Mouse (Mus musculus) brain, embryonic 18.5 days (tissue): Measurements from ENCODE around the gene M6pr.

Source experiments
- DNase-seq: peaks from one replicate; pipeline ENCODE4 v3.0.0-alpha.2; 2012; ENCODE audit warnings: low read depth, low spot score

Gene M6pr

GRCm38 (mm10) chr6:122298223-122298609 lies 10.3 kb upstream of the M6pr start:
- DNase-seq: no peak

DNA sequence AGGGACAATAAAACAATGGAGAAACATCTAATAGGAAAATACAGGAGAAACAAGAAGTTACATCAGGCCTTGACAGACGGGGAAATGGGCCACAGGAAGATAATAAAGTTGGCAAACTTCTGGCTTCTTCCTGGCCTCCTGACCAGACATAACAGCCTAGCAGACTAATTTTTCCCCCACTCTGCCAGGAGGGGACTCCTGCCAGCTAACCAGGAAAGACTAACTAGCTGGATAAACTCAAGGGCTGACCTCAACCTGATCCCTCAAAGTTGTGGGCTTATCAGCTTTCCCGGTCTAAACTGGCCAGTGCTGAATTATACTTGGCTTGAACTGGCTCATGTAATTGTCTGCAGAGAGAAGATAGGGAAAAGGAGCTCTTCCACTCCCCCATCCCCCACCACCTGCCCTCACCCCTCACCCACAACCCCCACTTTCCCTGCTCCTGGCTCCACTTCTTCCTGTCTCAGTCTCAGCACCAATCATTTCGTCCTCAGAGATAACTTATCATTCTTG lies 8.8 kb upstream of the M6pr start:
- DNase-seq: no peak

GRCm38 (mm10) chr6:122302121-122302520 lies 6.4 kb upstream of the M6pr start:
- DNase-seq: no peak

- no peak for DNase-seq
Measured at GRCm38 (mm10) chr6:122302661-122303060, 5.9 kb upstream of the M6pr start.

GRCm38 (mm10) chr6:122303526-122303925 lies 5.0 kb upstream of the M6pr start:
- DNase-seq: no peak

DNA sequence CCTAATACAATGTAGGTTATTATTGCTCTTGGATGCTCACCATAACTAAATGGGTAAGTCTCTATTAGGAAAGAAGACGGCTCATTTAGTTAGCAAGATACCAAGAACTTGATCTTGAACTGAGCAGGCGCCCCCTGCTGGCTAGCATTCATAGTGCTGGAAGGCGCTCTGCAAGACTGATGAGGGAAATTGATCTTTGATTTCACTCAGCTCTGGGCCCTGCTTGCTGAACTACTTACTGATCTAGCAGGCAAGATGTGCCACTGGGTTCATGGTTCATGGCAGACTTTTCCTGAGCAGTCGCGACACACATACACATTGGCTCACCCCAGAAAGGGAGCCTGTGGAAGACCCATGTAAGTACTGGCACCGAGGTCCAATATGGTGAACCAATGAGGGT lies 4.2 kb upstream of the M6pr start:
- no peak for DNase-seq

DNA sequence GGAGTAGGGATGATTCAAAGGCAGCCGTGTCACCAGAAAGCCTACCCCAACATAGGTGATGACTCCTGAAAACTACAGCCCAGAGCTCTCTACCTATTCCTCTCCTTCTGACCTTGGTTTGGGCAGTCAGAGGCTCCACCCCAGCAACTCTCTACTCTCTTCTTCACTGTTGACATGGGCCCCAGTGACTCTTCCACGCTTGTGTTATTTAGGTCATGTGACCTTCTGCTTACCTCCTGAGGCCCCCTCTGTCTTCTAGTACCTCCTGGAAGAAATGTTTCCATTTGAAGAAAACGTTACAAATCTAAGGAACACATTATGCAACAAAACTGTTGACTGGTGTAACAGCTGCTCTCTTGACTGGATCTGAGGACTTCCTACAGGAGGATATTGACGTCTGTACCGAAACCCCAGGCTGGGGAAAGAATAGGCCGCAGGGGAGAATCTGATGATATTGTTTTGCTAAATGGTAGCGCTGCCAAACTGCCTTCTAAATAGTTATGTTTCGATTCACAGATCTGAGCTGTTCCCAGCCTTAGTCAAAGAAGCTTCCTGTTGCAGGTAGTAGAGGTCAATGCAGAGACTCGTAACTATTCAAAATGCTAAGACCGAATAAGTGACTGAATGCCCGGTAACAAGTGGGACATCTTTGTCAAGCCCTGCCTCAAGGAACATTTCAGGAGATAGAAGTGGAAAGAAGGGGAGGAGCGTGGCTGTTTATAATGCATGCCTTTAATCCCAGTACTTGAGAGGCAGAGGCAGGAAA lies 3.5 kb upstream of the M6pr start:
- no peak for DNase-seq

- DNase-seq: no peak
Measured at GRCm38 (mm10) chr6:122306707-122307106, 1.8 kb upstream of the M6pr start.

- no peak for DNase-seq
Measured at GRCm38 (mm10) chr6:122308136-122308504, 400 bp upstream of the M6pr start.

DNA sequence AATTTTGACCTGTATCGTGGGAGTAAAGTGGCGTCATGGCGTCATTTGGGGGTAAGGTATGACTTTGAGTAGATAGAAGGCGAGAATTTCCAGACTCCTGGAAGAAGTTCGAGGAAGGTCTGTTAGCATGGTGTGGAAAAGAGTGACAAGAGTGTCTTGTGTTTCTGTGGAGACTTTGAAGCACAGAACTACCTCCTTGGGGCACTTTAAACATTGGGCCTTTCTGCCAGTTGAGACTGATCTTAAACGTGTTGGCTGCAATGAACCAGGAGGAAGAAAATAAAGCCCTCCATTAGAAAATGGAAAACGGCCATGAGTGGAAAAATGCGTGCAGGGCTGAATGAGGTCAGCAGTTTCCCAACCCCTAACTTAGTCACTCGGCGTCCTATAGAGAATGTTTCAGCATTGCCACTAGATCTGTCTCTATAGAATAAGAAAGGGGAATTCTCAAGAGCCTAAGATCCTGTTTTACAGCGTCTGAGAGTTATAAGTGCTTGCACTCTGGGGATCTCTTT lies 983 bp downstream of the M6pr start:
- DNase-seq: no peak

GRCm38 (mm10) chr6:122310187-122310820 lies 1.8 kb downstream of the M6pr start:
- DNase-seq: no peak

GRCm38 (mm10) chr6:122318726-122319125 lies 10.2 kb downstream of the M6pr start:
- no peak for DNase-seq

DNA sequence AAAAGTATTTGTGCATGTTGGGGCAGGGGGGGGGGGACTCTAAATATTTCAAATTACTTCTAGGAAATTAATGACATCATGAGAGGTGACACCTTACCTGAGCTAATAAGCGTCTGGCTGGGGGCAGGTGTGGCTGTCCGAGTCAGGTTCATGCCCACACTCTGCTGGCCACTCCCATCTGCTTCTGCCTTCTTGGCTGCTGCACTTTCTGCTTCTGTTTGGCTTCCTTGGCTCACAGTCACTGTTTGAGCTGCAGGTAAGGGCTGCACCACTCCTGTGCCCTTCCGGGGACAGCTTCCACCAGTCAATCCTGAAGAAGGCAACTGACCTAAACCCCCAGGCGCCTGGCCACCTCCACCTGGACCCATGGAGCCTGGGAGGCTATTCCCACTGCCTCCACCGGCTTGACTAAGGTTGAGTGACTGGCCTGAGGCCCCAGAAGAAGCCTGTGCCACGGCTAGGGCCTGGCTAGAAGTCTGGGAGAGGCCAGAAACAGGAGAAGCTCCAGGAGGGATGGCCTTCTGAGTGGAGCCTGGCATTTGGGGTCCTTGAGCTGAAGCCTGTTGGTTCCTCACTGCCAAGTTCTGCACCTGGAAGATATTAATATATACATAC lies 16.9 kb downstream of the M6pr start:
- DNase-seq: no peak

DNA sequence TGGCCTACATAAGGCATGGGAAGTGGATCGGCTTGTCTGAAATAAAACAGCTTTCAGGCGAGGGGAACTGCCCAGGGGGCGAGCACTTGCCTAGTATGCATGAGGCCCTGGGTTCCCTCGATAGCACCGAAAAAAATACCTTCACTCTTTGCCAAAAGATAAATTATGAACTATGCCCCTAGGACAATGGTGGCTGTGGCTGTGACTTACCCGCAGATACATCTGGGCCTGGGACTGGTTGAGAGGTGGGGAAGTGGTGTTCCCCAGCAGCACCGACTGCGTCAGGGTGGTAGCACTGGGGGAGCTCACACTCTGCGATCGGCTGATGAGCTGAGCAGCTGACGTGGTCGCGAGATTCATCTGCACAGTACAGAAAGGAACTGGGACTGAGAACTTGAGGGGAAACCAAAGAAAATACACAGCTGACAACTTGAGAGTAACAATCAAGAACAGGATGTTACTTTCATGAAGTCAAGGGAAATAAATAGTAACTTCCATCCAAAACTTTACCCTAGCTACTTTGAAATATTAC lies 24.6 kb downstream of the M6pr start:
- DNase-seq: no peak

- DNase-seq: no peak
Measured at GRCm38 (mm10) chr6:122334786-122335340, 26.3 kb downstream of the M6pr start.

DNA sequence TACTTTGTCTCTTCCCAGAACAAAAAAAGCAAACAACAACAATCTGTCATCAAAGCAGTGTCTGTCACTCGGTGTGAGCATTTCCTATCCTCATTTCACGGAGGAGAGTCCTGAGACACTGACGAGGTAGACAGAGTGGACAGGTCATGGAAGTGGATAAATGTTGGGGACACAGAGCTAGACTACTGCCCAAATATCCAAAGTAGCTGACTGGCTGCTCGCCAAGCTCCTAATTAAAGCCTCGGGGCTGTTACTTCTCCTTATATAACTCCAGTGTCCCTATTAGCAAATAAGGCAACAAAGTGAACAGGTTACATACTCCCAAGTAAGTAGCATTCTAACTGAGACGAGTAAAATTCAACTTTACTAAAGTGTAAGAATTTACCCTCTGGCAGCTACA lies 29.0 kb downstream of the M6pr start:
- DNase-seq: no peak

DNA sequence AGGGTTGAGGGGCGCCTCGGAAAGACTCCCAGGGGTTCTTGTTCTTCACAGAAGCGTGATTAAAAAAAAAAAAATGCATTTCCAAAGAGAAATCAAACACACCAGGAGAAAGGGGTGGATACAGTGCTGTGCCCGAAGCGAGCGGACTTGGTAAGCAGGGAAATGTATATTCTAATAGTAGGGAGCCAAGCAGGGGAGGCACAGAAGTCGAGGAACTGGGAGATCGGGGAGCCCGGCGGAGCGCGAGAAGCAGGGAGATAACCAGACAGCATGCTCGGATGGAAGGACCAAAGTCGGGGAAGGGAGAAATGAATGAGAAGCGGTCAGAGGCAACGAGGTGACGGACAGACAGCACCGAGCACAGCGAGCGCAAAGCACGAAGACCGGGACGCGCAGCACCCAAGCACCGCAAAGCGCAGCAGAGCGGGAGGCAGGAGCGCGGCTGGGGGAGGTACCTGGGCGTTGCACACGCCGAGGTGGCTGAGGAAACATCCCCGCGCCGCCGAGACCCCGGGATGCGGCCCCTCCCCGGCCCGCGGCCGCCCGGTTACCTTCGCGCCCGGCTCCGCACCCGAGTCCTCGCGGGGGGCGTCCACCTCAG lies 30.6 kb downstream of the M6pr start:
- DNase-seq: peak; percentile 28

- DNase-seq: peak; percentile 88
Measured at GRCm38 (mm10) chr6:122339648-122340341, 31.3 kb downstream of the M6pr start.

DNA sequence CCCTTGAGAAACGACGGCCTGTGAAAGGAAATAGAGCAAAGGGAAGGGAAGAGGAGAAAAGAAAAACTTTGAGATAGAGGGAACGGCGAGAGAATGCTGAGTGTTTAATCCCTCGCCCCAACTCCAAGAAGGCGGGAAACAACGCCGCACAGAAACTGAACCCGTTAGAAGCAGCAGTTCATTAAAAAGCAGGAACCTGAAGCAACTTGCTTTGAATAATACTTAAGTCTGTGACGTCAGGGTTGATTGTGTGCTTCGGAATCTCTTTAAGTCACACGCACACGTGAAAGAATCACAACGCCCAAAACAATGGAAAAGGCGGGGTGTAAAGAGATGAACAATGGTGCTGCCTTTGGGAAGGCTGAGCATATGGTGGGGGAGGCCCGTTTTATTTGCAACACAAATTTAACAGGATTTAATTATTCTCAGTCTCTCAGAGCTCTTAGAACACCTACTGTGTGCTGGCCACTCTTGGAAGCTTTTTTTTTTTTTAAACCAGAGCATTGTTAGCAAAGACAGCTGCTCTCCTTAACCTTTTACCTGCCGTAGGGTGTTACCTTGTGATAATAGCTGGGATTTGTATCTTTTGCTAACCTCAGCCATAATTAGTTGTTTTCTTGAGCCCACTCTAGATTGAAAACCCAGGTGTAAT lies 32.0 kb downstream of the M6pr start, which contains the start of gene Phc1:
Gene Phc1, minus strand, starts transcription at position 213 of the 652 bp plus-strand sequence.
- peak; percentile 57 for DNase-seq
